Mouse (Mus musculus): Measurements from ENCODE around the gene Fam131c. TPM values are rescaled to one million over a fixed set of nuclear protein-coding genes. Genes with fewer than 3 reads are reported as not detected.

The Fam131c gene
- polyA plus RNA-seq, 1 experiment, result 1.8 TPM

DNA sequence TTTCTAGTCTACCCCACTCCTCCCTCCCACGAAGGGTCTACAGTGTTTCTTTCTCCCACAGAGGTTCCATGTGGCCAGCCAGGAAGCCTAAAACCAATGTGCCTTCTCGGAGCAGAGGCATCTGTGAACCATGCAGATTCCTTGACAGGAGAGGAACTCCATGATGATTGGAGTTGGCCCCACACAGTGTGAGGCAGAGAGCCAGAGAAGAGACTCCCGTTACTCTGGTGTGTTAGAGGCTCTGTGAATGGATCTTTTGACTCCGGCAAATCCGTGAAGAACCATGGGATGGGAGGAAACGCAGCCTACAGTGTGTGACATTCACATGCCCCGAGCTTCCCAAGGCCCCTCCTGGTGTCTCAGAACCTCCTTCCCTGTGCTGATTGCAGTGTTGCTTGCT, 24.5 kb upstream of the Fam131c start:
- Histone ChIP-seq H3K36me3 (ENCODE audit: control insufficient read depth, insufficient read depth, low read length) (no peaks in the 10 kb centered on the region), H3K4me1 (ENCODE audit: control insufficient read depth, insufficient read depth, low read length) (0 out of 2 replicates have a peak, but pooled peaks cover 5% of the 10 kb centered on the region), H3K27me3 (replicated peaks; ENCODE audit: control insufficient read depth, insufficient read depth, low read length) (no peaks in the 10 kb centered on the region), H3K4me3 (ENCODE audit: insufficient read depth, low read depth, low read length) (no peak overlapping the region), H3K27ac (ENCODE audit: insufficient read depth, low read depth, low read length) (no peak overlapping the region)
- no peak for TF ChIP-seq CTCF (conservative IDR thresholded peaks at IDR 0.05; ENCODE audit: insufficient read depth, insufficient read length, low read depth, low read length)
- no peak for DNase-seq
- 66% methylated on average over 7 of the region's 7 CpGs for WGBS

GRCm38 (mm10) chr4:141345219-141345618, 22.8 kb upstream of the Fam131c start:
- TF ChIP-seq CTCF (conservative IDR thresholded peaks at IDR 0.05; ENCODE audit: insufficient read depth, insufficient read length, low read depth, low read length), result no peak
- no peak for TF ChIP-seq POLR2A (IDR thresholded peaks at IDR 0.05; ENCODE audit: low read depth, low read length)
- no peak overlapping the region for H3K4me3 ChIP-seq (ENCODE audit: insufficient read depth, low read depth, low read length)
- no peaks in the 10 kb centered on the region for H3K27me3 ChIP-seq (replicated peaks; ENCODE audit: control insufficient read depth, insufficient read depth, low read length)
- 91% methylated on average over 12 of the region's 12 CpGs for WGBS
- 0 out of 2 replicates have a peak, but pooled peaks cover 5% of the 10 kb centered on the region for H3K4me1 ChIP-seq (ENCODE audit: control insufficient read depth, insufficient read depth, low read length)
- no peak for DNase-seq
- no peak overlapping the region for H3K27ac ChIP-seq (ENCODE audit: insufficient read depth, low read depth, low read length)
- no peaks in the 10 kb centered on the region for H3K36me3 ChIP-seq (ENCODE audit: control insufficient read depth, insufficient read depth, low read length)

- H3K27ac ChIP-seq (ENCODE audit: insufficient read depth, low read depth, low read length), result no peak overlapping the region
- peak; percentile 67 for DNase-seq
Observed at GRCm38 (mm10) chr4:141347365-141347797, 20.6 kb upstream of the Fam131c start.

GRCm38 (mm10) chr4:141348616-141349015, 19.4 kb upstream of the Fam131c start:
- no peak for TF ChIP-seq CTCF (conservative IDR thresholded peaks at IDR 0.05; ENCODE audit: insufficient read depth, insufficient read length, low read depth, low read length)
- no peak for TF ChIP-seq POLR2A (IDR thresholded peaks at IDR 0.05; ENCODE audit: low read depth, low read length)
- Histone ChIP-seq H3K27me3 (replicated peaks; ENCODE audit: control insufficient read depth, insufficient read depth, low read length) (no peaks in the 10 kb centered on the region), H3K27ac (ENCODE audit: insufficient read depth, low read depth, low read length) (no peak overlapping the region), H3K4me3 (ENCODE audit: insufficient read depth, low read depth, low read length) (no peak overlapping the region), H3K4me1 (ENCODE audit: control insufficient read depth, insufficient read depth, low read length) (peaks cover 13% of the 10 kb centered on the region), H3K36me3 (ENCODE audit: control insufficient read depth, insufficient read depth, low read length) (no peaks in the 10 kb centered on the region)
- DNase-seq, result peak; percentile 70
- 59% methylated on average over 11 of the region's 11 CpGs for WGBS

More at GRCm38 (mm10) chr4:141347365-141347797, 20.6 kb upstream of the Fam131c start:
- WGBS, result 54% methylated on average over 8 of the region's 8 CpGs
- no peak overlapping the region for H3K4me3 ChIP-seq (ENCODE audit: insufficient read depth, low read depth, low read length)
- TF ChIP-seq CTCF (conservative IDR thresholded peaks at IDR 0.05; ENCODE audit: insufficient read depth, insufficient read length, low read depth, low read length), result no peak
- TF ChIP-seq POLR2A (IDR thresholded peaks at IDR 0.05; ENCODE audit: low read depth, low read length), result no peak
- no peaks in the 10 kb centered on the region for H3K27me3 ChIP-seq (replicated peaks; ENCODE audit: control insufficient read depth, insufficient read depth, low read length)
- H3K36me3 ChIP-seq (ENCODE audit: control insufficient read depth, insufficient read depth, low read length), result no peaks in the 10 kb centered on the region
- 0 out of 2 replicates have a peak, but pooled peaks cover 5% of the 10 kb centered on the region for H3K4me1 ChIP-seq (ENCODE audit: control insufficient read depth, insufficient read depth, low read length)

DNA sequence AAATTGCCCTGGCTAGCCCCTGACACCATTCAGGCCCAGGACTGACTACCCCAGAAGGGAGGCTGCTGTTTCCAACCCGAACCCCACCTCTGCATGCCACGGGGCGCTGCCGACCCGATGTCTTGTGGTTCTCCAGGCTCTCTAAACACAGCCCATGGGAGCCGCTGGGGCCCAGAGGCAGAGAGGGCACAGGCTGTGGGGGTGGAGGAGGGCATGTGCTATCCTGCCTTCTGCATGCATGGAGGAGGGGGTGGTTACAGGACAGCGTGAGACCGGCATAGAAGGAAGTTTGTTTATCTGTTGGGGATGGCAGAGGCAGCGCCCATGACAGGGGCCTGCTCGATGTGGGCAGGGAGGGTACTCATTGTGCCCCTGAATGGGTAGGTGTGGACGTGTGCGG, 18.0 kb upstream of the Fam131c start:
- Histone ChIP-seq H3K4me3 (ENCODE audit: insufficient read depth, low read depth, low read length) (no peak overlapping the region), H3K36me3 (ENCODE audit: control insufficient read depth, insufficient read depth, low read length) (no peaks in the 10 kb centered on the region), H3K27me3 (replicated peaks; ENCODE audit: control insufficient read depth, insufficient read depth, low read length) (no peaks in the 10 kb centered on the region), H3K27ac (ENCODE audit: insufficient read depth, low read depth, low read length) (no peak overlapping the region), H3K4me1 (ENCODE audit: control insufficient read depth, insufficient read depth, low read length) (peaks cover 14% of the 10 kb centered on the region)
- WGBS, result 82% methylated on average over 12 of the region's 12 CpGs
- no peak for DNase-seq
- no peak for TF ChIP-seq CTCF (conservative IDR thresholded peaks at IDR 0.05; ENCODE audit: insufficient read depth, insufficient read length, low read depth, low read length)
- TF ChIP-seq POLR2A (IDR thresholded peaks at IDR 0.05; ENCODE audit: low read depth, low read length), result no peak

DNA sequence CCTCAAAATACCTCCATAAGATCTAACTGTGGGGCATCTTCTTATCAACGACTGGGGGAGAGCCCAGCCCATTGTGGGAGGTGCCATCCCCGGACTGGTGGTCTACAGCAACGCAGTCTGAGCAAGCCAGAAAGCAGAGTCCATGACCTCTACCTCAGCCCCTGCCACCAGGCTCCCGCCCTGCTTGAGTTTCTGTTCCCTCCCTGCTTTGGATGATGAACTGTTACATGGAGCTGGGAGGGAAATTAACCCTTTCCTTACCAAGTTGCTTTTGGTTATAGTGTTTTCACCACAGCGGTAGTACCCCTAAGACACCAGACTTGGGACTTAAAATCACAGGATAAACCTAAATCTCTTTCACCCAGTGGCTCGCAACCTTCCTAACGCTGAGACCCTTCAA, 16.0 kb upstream of the Fam131c start:
- Histone ChIP-seq H3K36me3 (ENCODE audit: control insufficient read depth, insufficient read depth, low read length) (no peaks in the 10 kb centered on the region), H3K4me1 (ENCODE audit: control insufficient read depth, insufficient read depth, low read length) (peaks cover 14% of the 10 kb centered on the region), H3K27ac (ENCODE audit: insufficient read depth, low read depth, low read length) (no peak overlapping the region), H3K4me3 (ENCODE audit: insufficient read depth, low read depth, low read length) (no peak overlapping the region), H3K27me3 (replicated peaks; ENCODE audit: control insufficient read depth, insufficient read depth, low read length) (no peaks in the 10 kb centered on the region)
- no peak for TF ChIP-seq POLR2A (IDR thresholded peaks at IDR 0.05; ENCODE audit: low read depth, low read length)
- TF ChIP-seq CTCF (conservative IDR thresholded peaks at IDR 0.05; ENCODE audit: insufficient read depth, insufficient read length, low read depth, low read length), result no peak
- no peak for DNase-seq
- WGBS, result 61% methylated on average over 7 of the region's 7 CpGs

GRCm38 (mm10) chr4:141352986-141353385, 15.0 kb upstream of the Fam131c start:
- Histone ChIP-seq H3K36me3 (ENCODE audit: control insufficient read depth, insufficient read depth, low read length) (no peaks in the 10 kb centered on the region), H3K27ac (ENCODE audit: insufficient read depth, low read depth, low read length) (no peak overlapping the region; the same call in 1 of the 2 replicates), H3K4me3 (ENCODE audit: insufficient read depth, low read depth, low read length) (no peak overlapping the region), H3K27me3 (replicated peaks; ENCODE audit: control insufficient read depth, insufficient read depth, low read length) (no peaks in the 10 kb centered on the region), H3K4me1 (ENCODE audit: control insufficient read depth, insufficient read depth, low read length) (peaks cover 9% of the 10 kb centered on the region)
- 35% methylated on average over 5 of the region's 5 CpGs for WGBS
- TF ChIP-seq POLR2A (IDR thresholded peaks at IDR 0.05; ENCODE audit: low read depth, low read length) (no peak), CTCF (conservative IDR thresholded peaks at IDR 0.05; ENCODE audit: insufficient read depth, insufficient read length, low read depth, low read length) (no peak)
- DNase-seq, result peak; percentile 86

All from kidney, adult 2 months (tissue).